In the genomic region with DNA sequence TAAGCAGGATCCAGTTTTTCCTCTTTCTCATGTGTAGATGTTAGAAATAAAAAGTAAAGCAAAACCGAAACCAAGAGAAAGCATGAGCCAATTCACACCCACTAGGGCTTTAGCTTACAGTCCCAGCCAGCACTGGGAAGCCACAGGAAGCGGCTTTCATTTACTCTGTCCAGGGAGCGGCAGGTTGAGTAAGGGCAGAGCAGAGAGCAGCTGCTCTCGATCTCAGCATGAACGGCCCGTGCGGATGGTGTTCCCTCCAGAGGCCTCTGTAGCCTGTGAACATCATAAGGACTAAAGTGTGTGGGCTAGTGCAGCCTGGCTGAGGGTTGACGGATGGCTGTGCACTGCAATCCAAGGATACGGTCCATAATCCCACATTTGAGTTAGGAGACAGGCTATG, we compare ENCODE assay signal across 11 mouse cellular contexts. TPM values are rescaled to one million over a fixed set of nuclear protein-coding genes. Genes with fewer than 3 reads are reported as not detected.
A peak's percentile ranks its signal among the peaks of the same experiment; 100 is the strongest.
DNase-seq lines count a peak whose midpoint lies in the region; ATAC-seq and TF ChIP-seq lines count a peak whose summit lies in the region.
"Had no signal": no experiment of that assay in that cellular context is flagged by ENCODE, and none has a peak within 500 bp of the region (broad histone marks: within the 10 kb centered on the region; RNA-seq: fewer than 3 reads in every experiment).

No protein-coding gene starts in this region.

- no peaks in the 10 kb centered on the region for H3K36me3 ChIP-seq in liver, adult 2 months (ENCODE audit: control insufficient read depth, insufficient read depth, low read length)
- H3K36me3 ChIP-seq in liver, embryonic 11.5 days (ENCODE audit: control insufficient read depth, insufficient read depth, low read length) = peaks cover 3% of the 10 kb centered on the region; the same call in 1 of the 2 replicates
- peaks cover 99% of the 10 kb centered on the region for H3K36me3 ChIP-seq in hindbrain, embryonic 14.5 days (replicated peaks; ENCODE audit: control insufficient read depth, insufficient read depth)
- H3K36me3 ChIP-seq: liver, embryonic 15.5 days had no signal

- no peak for TF ChIP-seq CTCF in liver, adult 2 months (IDR thresholded peaks at IDR 0.05; ENCODE audit: low read depth, low read length)

- no peak for TF ChIP-seq POLR2A in liver, adult 2 months (IDR thresholded peaks at IDR 0.05; ENCODE audit: extremely low read depth, insufficient read depth, low read length)

- H3K9ac ChIP-seq in liver, adult 2 months (ENCODE audit: low read depth, low read length) = no peak overlapping the region
- no peak overlapping the region for H3K9ac ChIP-seq in liver, embryonic 11.5 days (ENCODE audit: low read depth, low read length)
- H3K9ac ChIP-seq in hindbrain, embryonic 14.5 days = no peak overlapping the region
- H3K9ac ChIP-seq: hindbrain, embryonic 15.5 days; liver, embryonic 15.5 days had no signal

- no peak overlapping the region for H3K4me3 ChIP-seq in liver, adult 2 months (ENCODE audit: insufficient read depth, low read depth, low read length)
- no peak overlapping the region for H3K4me3 ChIP-seq in liver, embryonic 11.5 days (ENCODE audit: low read depth, low read length)
- H3K4me3 ChIP-seq in hindbrain, embryonic 14.5 days (replicated peaks; ENCODE audit: low read length) = no peak overlapping the region
- H3K4me3 ChIP-seq: hindbrain, embryonic 15.5 days; liver, embryonic 15.5 days had no signal

- no peak for ATAC-seq in liver, embryonic 11.5 days (replicated peaks; ENCODE audit: low FRiP score)
- no peak for ATAC-seq in hindbrain, embryonic 14.5 days (ENCODE audit: low FRiP score)

- 41% methylated on average over 9 of the region's 9 CpGs for WGBS in liver, adult 2 months
- WGBS in liver, embryonic 11.5 days = 75% methylated on average over 9 of the region's 9 CpGs
- WGBS in hindbrain, embryonic 14.5 days = 47% methylated on average over 9 of the region's 9 CpGs

- no peaks in the 10 kb centered on the region for H3K79me2 ChIP-seq in liver, adult 2 months (ENCODE audit: control insufficient read depth, insufficient read depth, low read length)

- peak; percentile 30 for DNase-seq in adrenal gland, postnatal 14 days
- no peak for DNase-seq in adrenal gland, adult 18-20 months (ENCODE audit: low spot score in 2 of 2)
- peak; percentile 28 for DNase-seq in liver, adult 2 months (ENCODE audit: extremely low read depth, low read depth, low spot score)
- no peak for DNase-seq in liver, embryonic 11.5 days (ENCODE audit: low spot score)
- peak; percentile 13 to 17 for DNase-seq in heart, postnatal 14 days
- peak; percentile 21 to 35 for DNase-seq in natural killer cell, adult 2 months (ENCODE audit: low spot score in 2 of 2)
- DNase-seq in c-Kit-positive CD71-positive TER-119-positive erythroid progenitor cells, embryonic 14.5 days (ENCODE audit: low spot score) = no peak
- no peak for DNase-seq in hindbrain, embryonic 14.5 days (ENCODE audit: low spot score)

- no peaks in the 10 kb centered on the region for H3K4me1 ChIP-seq in liver, adult 2 months (ENCODE audit: control insufficient read depth, insufficient read depth, low read length)
- H3K4me1 ChIP-seq in liver, embryonic 11.5 days (replicated peaks; ENCODE audit: control insufficient read depth, insufficient read depth, low read length) = no peaks in the 10 kb centered on the region
- H3K4me1 ChIP-seq in hindbrain, embryonic 14.5 days (replicated peaks; ENCODE audit: control insufficient read depth, insufficient read depth, low read length) = peaks cover 24% of the 10 kb centered on the region; the same call in 1 of the 2 replicates
- H3K4me1 ChIP-seq: liver, embryonic 15.5 days had no signal

- H3K4me2 ChIP-seq in liver, embryonic 11.5 days = no peak overlapping the region
- no peak overlapping the region for H3K4me2 ChIP-seq in hindbrain, embryonic 14.5 days (replicated peaks)
- H3K4me2 ChIP-seq: hindbrain, embryonic 15.5 days; liver, embryonic 15.5 days had no signal

- H3K27me3 ChIP-seq in liver, adult 2 months (ENCODE audit: control insufficient read depth, insufficient read depth, low read length) = no peaks in the 10 kb centered on the region
- H3K27me3 ChIP-seq in liver, embryonic 11.5 days (replicated peaks; ENCODE audit: control insufficient read depth, insufficient read depth, low read length) = no peaks in the 10 kb centered on the region
- H3K27me3 ChIP-seq in hindbrain, embryonic 14.5 days (ENCODE audit: control insufficient read depth, insufficient read depth, low read length) = no peaks in the 10 kb centered on the region
- H3K27me3 ChIP-seq: hindbrain, embryonic 15.5 days; liver, embryonic 15.5 days had no signal

- intact Hi-C loops in heart, postnatal 14 days (cut with DNase I) = no loop called here

- no peaks in the 10 kb centered on the region for H3K9me3 ChIP-seq in liver, embryonic 11.5 days (ENCODE audit: control insufficient read depth, low read length)
- H3K9me3 ChIP-seq in hindbrain, embryonic 14.5 days (ENCODE audit: control insufficient read depth, low read length) = no peaks in the 10 kb centered on the region
- H3K9me3 ChIP-seq: hindbrain, embryonic 15.5 days; liver, embryonic 15.5 days had no signal

- no peak overlapping the region for H3K27ac ChIP-seq in liver, adult 2 months (replicated peaks; ENCODE audit: insufficient read depth, low read depth, low read length)
- no peak overlapping the region for H3K27ac ChIP-seq in liver, embryonic 11.5 days (ENCODE audit: low read depth, low read length)
- H3K27ac ChIP-seq in hindbrain, embryonic 14.5 days = no peak overlapping the region
- H3K27ac ChIP-seq: hindbrain, embryonic 15.5 days; liver, embryonic 15.5 days had no signal

RNA-seq across cellular contexts. Expression of gene C130074G19Rik, which starts 25.5 kb away (rescaled TPM):
- 31.6 and 32.6 TPM in 2 replicates for total RNA-seq in adrenal gland, postnatal 14 days (2021)
- total RNA-seq in adrenal gland, adult 18-20 months (2021) = 10 to 100 TPM; 32.3 to 64.9 TPM
- 84.6 and 88.6 TPM in 2 replicates for total RNA-seq in liver, adult 2 months (2014; rRNA removed)
- polyA plus RNA-seq in liver, adult 2 months (2012; rRNA removed) = 56.3 and 68.3 TPM in 2 replicates
- 1.9 and 2.0 TPM in 2 replicates for polyA plus RNA-seq in liver, embryonic 11.5 days (2014; fragmentation: Nextera tagmentation; extraction: Ambion mirVana)
- 10 to 100 TPM; 24.1 to 30.3 TPM for total RNA-seq in heart, postnatal 14 days (2021)
- polyA plus RNA-seq in hindbrain, embryonic 14.5 days (2014; fragmentation: Nextera tagmentation; extraction: Ambion mirVana) = 1.1 and 1.5 TPM in 2 replicates
- polyA plus RNA-seq: C2C12 had no signal

Comparison
In these comparisons a context has a peak if more than half of its experiments do, and no peak if none do; other contexts are left out.
1. DNase-seq: peak in adrenal gland, postnatal 14 days (single experiment), liver, adult 2 months (single experiment), heart, postnatal 14 days (2 of 2) and natural killer cell, adult 2 months (2 of 2); none in adrenal gland, adult 18-20 months (0 of 2), liver, embryonic 11.5 days (single experiment), c-Kit-positive CD71-positive TER-119-positive erythroid progenitor cells, embryonic 14.5 days (single experiment) and hindbrain, embryonic 14.5 days (single experiment).